Mouse (Mus musculus) hindbrain, postnatal 0 days (tissue): Measurements from ENCODE around the gene Gatad2a. TPM values are rescaled to one million over a fixed set of nuclear protein-coding genes. Genes with fewer than 3 reads are reported as not detected.
"Not testable (repeated sequence)": the region's sequence is repeated elsewhere in the genome, so short reads cannot be mapped to it uniquely, and the experiment has no call there.

ENCODE experiments used
- ATAC-seq: fragments of 200-750 bp; cut with Nextera tagmentation; 2 replicates; pipeline ENCODE4 v1.8.0; 2017; ENCODE audit warnings: mild to moderate bottlenecking, moderate TSS enrichment, moderate library complexity
- DNase-seq: peaks from one replicate; pipeline ENCODE4 v3.0.0-alpha.2; 2015; ENCODE audit warnings: low spot score
- H3K27ac ChIP-seq: fragments of 300-500 bp; sonication (generic); 2 replicates; pipeline ENCODE4 v1.5.1; 2014; ENCODE audit warnings: mild to moderate bottlenecking
- H3K27me3 ChIP-seq: fragments of 300-500 bp; sonication (generic); 2 replicates; pipeline ENCODE4 v1.6.1; 2014; ENCODE audit warnings: low read length, mixed read lengths; ENCODE audit not compliant: insufficient read depth
- H3K36me3 ChIP-seq: fragments of 300-500 bp; sonication (generic); 2 replicates; pipeline ENCODE4 v1.6.1; 2014; ENCODE audit warnings: low read length, mixed read lengths; ENCODE audit not compliant: insufficient read depth
- H3K4me1 ChIP-seq: fragments of 300-500 bp; sonication (generic); 2 replicates; pipeline ENCODE4 v1.6.1; 2014; ENCODE audit warnings: antibody characterized with exemption, low read length, mixed read lengths; ENCODE audit not compliant: insufficient read depth
- H3K4me2 ChIP-seq: fragments of 300-500 bp; sonication (generic); 2 replicates; pipeline ENCODE4 v1.6.1; 2014; ENCODE audit warnings: low read depth, mild to moderate bottlenecking, low read length, moderate library complexity, mixed read lengths
- H3K4me3 ChIP-seq: fragments of 300-500 bp; sonication (generic); 2 replicates; pipeline ENCODE4 v1.5.1; 2014; ENCODE audit warnings: low read length
- H3K9ac ChIP-seq: fragments of 300-500 bp; sonication (generic); replicated peaks from 2 replicates; pipeline ENCODE4 v1.6.1; 2014; ENCODE audit warnings: mild to moderate bottlenecking, low read length, moderate library complexity, mixed read lengths
- H3K9me3 ChIP-seq: fragments of 300-500 bp; sonication (generic); 2 replicates; pipeline ENCODE4 v1.6.1; 2016; ENCODE audit warnings: low read length, mixed read lengths
- CTCF ChIP-seq: IDR thresholded peaks from 2 replicates; pipeline ENCODE4 v1.5.1; 2016; ENCODE audit warnings: antibody characterized with exemption, control low read depth, low read depth
- WGBS: fragments of 180-500 bp; shearing (Covaris S2); extraction: QIAGEN DNeasy Blood & Tissue Kit; methylation state at CpG from one replicate; pipeline ENCODE4 v1.1.7; 2014; 5-methylcytosine and 5-hydroxymethylcytosine counted together
- polyA plus RNA-seq: library from polyadenylated mRNA; unstranded; fragments of >200 nt; fragmentation: Nextera tagmentation; extraction: Ambion mirVana; gene quantifications from 2 replicates; pipeline ENCODE4 v1.2.1, GENCODE M21; 2015
- total RNA-seq: library from RNA; depleted of rRNA; stranded (reverse); fragments of >200 nt; gene quantifications from 2 replicates; pipeline ENCODE4 v1.2.3, GENCODE M21; 2014

Gatad2a gene
- total and polyA plus RNA-seq, 2 experiments from 2014 or later, result 23.4 to 38.4 TPM

DNA sequence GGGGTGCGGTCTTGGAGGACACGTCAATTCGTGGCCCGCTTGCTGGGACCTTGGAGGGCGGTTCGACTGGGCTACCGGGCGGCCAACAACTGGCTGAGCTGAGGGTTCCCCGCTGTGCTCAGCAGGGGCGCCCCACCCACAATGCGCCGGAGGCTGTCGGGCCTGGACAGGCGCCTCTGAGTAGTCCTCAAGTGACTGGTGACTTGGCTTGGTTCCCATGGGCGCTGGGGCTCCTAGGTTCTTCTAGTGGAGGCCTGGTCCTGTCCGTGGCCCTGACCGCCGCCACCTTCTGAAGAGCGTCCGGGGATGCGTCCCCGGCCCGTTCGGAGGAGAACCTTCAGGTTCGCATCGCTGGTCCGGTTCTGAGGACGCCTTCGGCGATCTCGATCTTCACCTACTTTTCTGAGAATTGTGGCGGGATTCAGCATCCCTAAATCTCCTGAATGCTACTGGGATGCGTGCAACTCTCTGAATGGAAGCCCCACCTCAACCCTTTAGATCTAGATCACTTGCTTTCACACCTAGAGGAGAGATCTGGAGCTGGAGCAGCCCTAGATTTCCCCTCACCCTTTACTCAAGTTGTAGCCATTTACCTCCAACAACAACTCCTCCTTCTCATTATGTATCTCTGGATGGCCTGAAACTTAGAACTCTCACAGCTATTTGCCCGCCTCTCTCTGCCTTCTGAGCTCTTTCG is 553 bp upstream of the Gatad2a start:
- WGBS, result 2% methylated on average over 35 of the region's 35 CpGs
- no peaks in the 10 kb centered on the region for H3K36me3 ChIP-seq
- H3K9ac ChIP-seq, result peak overlapping the region; percentile 60
- TF ChIP-seq CTCF, result no peak
- no peaks in the 10 kb centered on the region for H3K9me3 ChIP-seq
- peak overlapping the region; percentile 80 for H3K27ac ChIP-seq
- ATAC-seq (no peak), DNase-seq (no peak)
- no peaks in the 10 kb centered on the region for H3K27me3 ChIP-seq
- peak overlapping the region; percentile 95 for H3K4me2 ChIP-seq
- peak overlapping the region; percentile 91 for H3K4me3 ChIP-seq
- 0 out of 2 replicates have a peak, but pooled peaks cover 4% of the 10 kb centered on the region for H3K4me1 ChIP-seq

DNA sequence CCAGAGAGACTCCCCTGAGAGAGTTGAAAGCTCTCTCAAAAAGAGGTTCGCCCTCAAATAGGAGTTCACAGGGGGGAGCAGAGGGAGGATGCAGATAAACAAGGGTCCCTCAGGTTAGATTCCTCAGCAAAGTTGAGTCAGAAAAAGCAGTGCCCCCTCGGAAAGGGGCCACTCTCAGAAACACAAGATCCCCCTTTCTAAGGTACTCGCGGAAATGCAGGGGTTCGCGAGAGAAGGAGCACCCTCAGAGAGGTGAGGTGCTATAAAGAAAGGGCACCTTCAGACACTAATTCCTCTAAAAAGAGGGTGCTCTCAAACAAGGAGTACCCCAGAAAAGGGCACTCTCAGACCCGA is 785 bp downstream of the Gatad2a start:
- no peak for ATAC-seq
- H3K4me3 ChIP-seq, result peak overlapping the region; percentile 91
- H3K27ac ChIP-seq, result peak overlapping the region; percentile 86; the same call in 1 of the 2 replicates
- no peak for DNase-seq
- no peak for TF ChIP-seq CTCF
- peak overlapping the region; percentile 95 for H3K4me2 ChIP-seq
- 0% methylated on average over 7 of the region's 7 CpGs for WGBS
- H3K4me1 ChIP-seq, result 0 out of 2 replicates have a peak, but pooled peaks cover 4% of the 10 kb centered on the region
- no peaks in the 10 kb centered on the region for H3K36me3 ChIP-seq
- H3K27me3 ChIP-seq, result no peaks in the 10 kb centered on the region
- no peaks in the 10 kb centered on the region for H3K9me3 ChIP-seq
- peak overlapping the region; percentile 80 for H3K9ac ChIP-seq

- H3K4me2 ChIP-seq, H3K9me3 ChIP-seq, H3K9ac ChIP-seq, DNase-seq, H3K27me3 ChIP-seq, H3K36me3 ChIP-seq, H3K27ac ChIP-seq, H3K4me3 ChIP-seq, ATAC-seq, H3K4me1 ChIP-seq: not testable (repeated sequence)
- WGBS, result 100% methylated on average over 6 of the region's 7 CpGs
These were observed 7.2 kb downstream of the Gatad2a start for GRCm38 (mm10) chr8:69988936-69989335.

DNA sequence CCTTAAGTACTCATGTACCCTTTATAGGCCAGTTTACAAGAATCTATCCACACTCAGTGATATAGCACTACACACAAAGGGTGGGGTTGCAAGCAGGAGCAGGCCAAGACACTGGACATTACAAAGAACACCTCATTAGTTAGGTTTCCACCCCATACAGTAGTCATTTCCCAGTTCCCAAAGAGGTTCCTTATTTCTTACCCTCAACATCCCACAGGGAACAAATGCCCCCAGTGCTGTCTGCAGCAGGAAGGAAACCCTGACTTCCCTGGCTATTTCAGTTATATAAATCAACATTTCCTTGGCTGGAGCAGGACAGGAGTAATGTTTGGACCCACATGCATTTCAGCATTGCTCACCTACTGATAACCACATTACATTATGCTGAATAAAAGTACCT is 8.4 kb downstream of the Gatad2a start:
- no peak overlapping the region for H3K4me2 ChIP-seq
- H3K4me3 ChIP-seq, result no peak overlapping the region
- ATAC-seq (no peak), DNase-seq (no peak)
- H3K36me3 ChIP-seq, result no peaks in the 10 kb centered on the region
- no peak overlapping the region for H3K27ac ChIP-seq
- no peaks in the 10 kb centered on the region for H3K4me1 ChIP-seq
- H3K27me3 ChIP-seq, result no peaks in the 10 kb centered on the region
- TF ChIP-seq CTCF, result no peak
- H3K9me3 ChIP-seq, result no peaks in the 10 kb centered on the region
- no peak overlapping the region for H3K9ac ChIP-seq

DNA sequence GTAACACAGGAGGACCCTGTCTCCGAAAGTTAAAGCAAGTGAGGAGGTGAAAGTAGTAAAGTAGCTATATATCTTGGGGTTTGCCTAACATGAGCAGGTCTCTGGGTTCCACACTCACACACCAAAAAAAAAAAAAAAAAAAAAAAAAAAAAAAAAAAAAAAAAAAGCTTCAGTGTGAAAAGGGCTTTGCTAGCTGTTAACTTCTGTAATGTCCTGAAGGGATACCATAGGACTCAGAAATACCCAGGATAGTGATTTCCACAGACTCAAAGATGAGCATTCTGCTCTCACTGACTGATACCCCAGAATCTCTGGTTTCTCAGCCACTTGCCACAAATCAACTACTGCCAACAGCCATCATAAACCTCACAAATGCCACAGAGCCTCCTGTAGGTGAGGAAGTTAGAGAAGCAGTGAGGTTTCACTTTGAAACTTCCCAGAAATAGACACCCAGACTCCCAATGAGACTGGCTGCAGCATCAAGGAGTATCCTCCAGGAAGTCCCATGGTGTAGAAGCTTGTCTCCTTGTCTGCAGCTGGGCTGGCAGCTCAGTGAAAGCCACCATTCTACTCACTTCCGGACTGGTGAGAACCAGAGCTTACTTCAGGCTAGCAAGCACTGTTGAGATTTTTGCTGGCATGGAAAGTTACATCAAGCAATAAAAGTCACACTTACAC is 11.2 kb downstream of the Gatad2a start:
- WGBS, result 86% methylated on average over 2 of the region's 2 CpGs
- no peak for ATAC-seq

GRCm38 (mm10) chr8:69978456-69978855 is 17.7 kb downstream of the Gatad2a start:
- no peak overlapping the region for H3K9ac ChIP-seq
- no peaks in the 10 kb centered on the region for H3K9me3 ChIP-seq
- DNase-seq (no peak), ATAC-seq (no peak)
- no peak overlapping the region for H3K27ac ChIP-seq
- no peak for TF ChIP-seq CTCF
- no peaks in the 10 kb centered on the region for H3K27me3 ChIP-seq
- H3K4me1 ChIP-seq, result no peaks in the 10 kb centered on the region
- no peak overlapping the region for H3K4me2 ChIP-seq
- 95% methylated on average over 4 of the region's 4 CpGs for WGBS
- H3K36me3 ChIP-seq, result no peaks in the 10 kb centered on the region
- H3K4me3 ChIP-seq, result no peak overlapping the region

More for the DNA sequence above, 11.2 kb downstream of the Gatad2a start:
- H3K4me3 ChIP-seq, result no peak overlapping the region
- H3K4me2 ChIP-seq, result no peak overlapping the region
- no peak for DNase-seq
- H3K27me3 ChIP-seq, result no peaks in the 10 kb centered on the region
- no peak for TF ChIP-seq CTCF
- no peaks in the 10 kb centered on the region for H3K36me3 ChIP-seq
- H3K9me3 ChIP-seq, result no peaks in the 10 kb centered on the region
- H3K4me1 ChIP-seq, result no peaks in the 10 kb centered on the region
- H3K9ac ChIP-seq, result no peak overlapping the region
- no peak overlapping the region for H3K27ac ChIP-seq

- WGBS, result 45% methylated on average over 5 of the region's 5 CpGs
- ATAC-seq, result no peak
- no peak for DNase-seq
These were observed 21.4 kb downstream of the Gatad2a start for GRCm38 (mm10) chr8:69974806-69975205.

More at GRCm38 (mm10) chr8:69974806-69975205, 21.4 kb downstream of the Gatad2a start:
- peaks cover 8% of the 10 kb centered on the region; the same call in 1 of the 2 replicates for H3K4me1 ChIP-seq
- H3K4me2 ChIP-seq, result peak overlapping the region; percentile 76
- no peaks in the 10 kb centered on the region for H3K9me3 ChIP-seq
- H3K27me3 ChIP-seq, result no peaks in the 10 kb centered on the region
- TF ChIP-seq CTCF, result no peak
- H3K36me3 ChIP-seq, result no peaks in the 10 kb centered on the region
- peak overlapping the region; percentile 80 for H3K9ac ChIP-seq
- H3K27ac ChIP-seq, result 0 out of 2 replicates have a peak overlapping the region, but pooled peaks have one; percentile 71
- peak overlapping the region; percentile 96 for H3K4me3 ChIP-seq
